Mouse (Mus musculus) fat pad, adult 2 months (tissue): ENCODE measurements around the gene Kalrn.
A peak's percentile ranks its signal among the peaks of the same experiment; 100 is the strongest.

Experiments
- DNase-seq: peaks from one replicate; pipeline ENCODE4 v3.0.0-alpha.2; 2011; ENCODE audit warnings: low read depth, low spot score; ENCODE audit errors: extremely low read depth

Kalrn gene

GRCm38 (mm10) chr16:34440994-34441414, 132.3 kb downstream of the Kalrn start:
- DNase-seq, result no peak

DNA sequence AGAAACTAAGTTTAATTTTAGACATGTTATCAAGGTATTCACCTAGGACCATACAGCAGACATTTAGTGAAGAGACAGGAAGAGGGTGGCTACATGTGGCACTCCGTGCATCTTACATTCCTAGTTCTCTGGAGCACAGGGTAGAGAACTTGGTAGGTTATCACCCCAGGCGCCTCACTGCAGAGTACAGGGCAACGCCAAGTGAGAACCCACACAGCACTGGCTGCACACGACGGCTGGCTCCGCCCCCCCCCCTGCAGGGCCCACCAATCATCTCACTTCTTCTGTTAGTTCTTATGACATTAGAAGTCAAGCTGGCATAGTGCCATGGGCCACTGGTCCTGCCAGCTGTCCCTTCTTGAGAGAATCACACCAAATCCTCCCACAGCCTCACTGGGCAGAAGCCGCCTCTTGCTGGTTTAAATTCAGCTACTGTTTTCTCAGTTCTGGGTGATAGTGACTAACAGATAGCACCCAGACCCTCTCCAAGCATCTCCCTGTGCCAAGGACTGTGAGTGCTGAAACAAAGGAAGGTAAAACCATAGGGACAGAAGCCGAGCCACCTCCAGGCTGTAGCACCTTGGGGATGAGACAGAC, 133.2 kb downstream of the Kalrn start:
- DNase-seq, result no peak

DNA sequence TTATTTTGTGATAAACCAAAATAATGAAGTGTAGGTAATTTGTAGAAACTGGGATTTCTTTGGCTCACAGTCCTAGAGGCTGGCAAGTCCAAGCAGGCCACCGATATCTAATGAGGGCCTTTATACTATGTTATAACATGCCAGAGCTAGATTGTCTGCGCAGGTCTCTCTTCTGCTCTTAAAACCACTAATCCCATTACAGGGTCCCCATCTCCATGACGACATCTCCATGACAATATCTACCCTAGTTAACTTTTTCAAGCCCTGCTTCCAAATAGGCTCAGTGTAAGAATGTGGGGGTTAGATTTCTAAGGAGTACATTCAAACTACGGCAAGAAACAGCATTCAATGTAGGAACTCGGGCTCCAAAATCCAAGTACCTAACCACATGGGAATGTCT, 143.2 kb downstream of the Kalrn start:
- no peak for DNase-seq

GRCm38 (mm10) chr16:34427654-34428053, 145.7 kb downstream of the Kalrn start:
- no peak for DNase-seq

DNA sequence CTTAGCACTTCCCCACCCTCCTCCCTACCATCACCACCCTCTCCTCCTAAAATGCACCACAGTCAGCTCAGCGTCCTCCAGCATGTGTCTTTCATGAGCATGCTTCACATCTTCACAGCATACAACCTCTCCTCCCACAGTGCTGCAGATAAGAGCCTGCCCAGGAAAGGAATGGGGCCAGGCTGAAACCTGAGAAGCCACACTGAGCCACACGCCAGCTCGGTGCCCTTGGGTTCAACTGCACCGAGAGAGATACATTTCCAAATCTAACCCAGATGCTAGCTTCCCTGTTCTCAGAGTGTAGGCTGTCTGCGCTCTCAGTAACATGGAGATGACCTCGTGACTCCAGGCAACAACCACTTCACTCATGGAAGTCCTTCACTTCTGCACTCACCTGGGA, 151.9 kb downstream of the Kalrn start:
- DNase-seq, result no peak

- DNase-seq, result no peak
Measured at GRCm38 (mm10) chr16:34417966-34418365, 155.4 kb downstream of the Kalrn start.

GRCm38 (mm10) chr16:34417383-34417782, 155.9 kb downstream of the Kalrn start:
- DNase-seq, result no peak

GRCm38 (mm10) chr16:34414581-34414980, 158.8 kb downstream of the Kalrn start:
- no peak for DNase-seq

- no peak for DNase-seq
Measured at GRCm38 (mm10) chr16:34413868-34414333, 159.4 kb downstream of the Kalrn start.

DNA sequence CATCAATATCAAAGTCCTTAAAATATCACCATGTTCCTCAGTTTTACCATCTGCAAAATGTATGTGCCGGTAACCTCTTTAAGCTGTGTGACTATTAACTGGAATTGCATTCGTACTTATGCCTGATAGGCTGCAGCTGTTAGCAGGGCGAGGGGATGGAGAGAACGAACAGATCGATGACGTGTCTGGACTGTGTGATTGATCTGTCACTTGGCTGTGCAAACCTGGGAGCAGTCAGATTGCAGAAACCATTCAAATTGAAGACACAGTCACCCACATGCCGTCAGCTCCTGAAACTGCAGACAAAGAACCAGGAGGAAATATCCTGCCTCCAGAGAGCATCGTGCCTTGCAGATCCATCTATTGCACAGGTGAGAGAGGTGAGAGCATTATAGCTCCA, 166.3 kb downstream of the Kalrn start:
- DNase-seq, result no peak

- DNase-seq, result no peak
Measured at GRCm38 (mm10) chr16:34405094-34405493, 168.2 kb downstream of the Kalrn start.

DNA sequence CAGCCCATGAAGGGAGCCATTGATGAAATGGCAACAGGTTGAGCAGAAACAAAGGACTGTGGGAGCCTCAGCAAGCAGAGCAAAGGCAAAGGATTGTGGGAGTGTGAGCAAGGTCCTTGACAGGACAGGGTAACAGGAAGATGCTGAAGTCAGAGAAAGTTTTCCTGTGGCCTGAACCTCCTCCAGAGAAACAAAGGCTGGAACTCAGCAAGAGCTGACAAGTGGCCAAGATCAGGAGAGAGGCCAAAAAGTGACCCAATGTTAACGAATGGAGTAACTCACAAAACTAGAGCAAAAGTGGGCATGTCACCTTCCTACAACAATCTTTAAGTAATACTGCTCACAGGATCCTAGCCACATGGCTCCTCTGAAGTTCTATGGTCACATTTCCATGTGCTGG, 172.1 kb downstream of the Kalrn start:
- no peak for DNase-seq

GRCm38 (mm10) chr16:34400102-34400728, 173.1 kb downstream of the Kalrn start:
- no peak for DNase-seq

- DNase-seq, result no peak
Measured at GRCm38 (mm10) chr16:34395221-34395811, 178.0 kb downstream of the Kalrn start.

- peak; percentile 18 for DNase-seq
Measured at GRCm38 (mm10) chr16:34389520-34390271, 183.6 kb downstream of the Kalrn start.

- no peak for DNase-seq
Measured at GRCm38 (mm10) chr16:34388871-34389270, 184.5 kb downstream of the Kalrn start.

DNA sequence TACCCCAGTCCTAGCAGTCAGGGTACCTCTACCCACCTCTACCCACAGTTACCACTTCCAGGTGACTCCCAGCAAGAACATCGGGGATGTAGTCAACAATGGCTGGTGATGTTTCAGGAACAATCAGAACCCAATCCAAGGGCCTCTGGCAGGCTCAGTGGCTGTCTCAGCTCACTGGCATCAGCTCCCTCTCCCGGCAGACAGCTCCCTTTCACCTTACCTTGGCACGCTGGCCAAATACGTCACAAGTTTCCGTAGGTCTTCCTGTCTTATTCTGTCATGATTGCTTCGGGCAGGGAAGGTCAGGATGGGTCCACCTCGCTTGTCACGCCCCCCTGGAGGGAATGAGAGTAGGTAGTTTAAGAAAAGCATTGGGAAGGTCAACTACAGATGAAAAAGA, 188.3 kb downstream of the Kalrn start:
- DNase-seq, result no peak

- DNase-seq, result no peak
Measured at GRCm38 (mm10) chr16:34382992-34383391, 190.3 kb downstream of the Kalrn start.

DNA sequence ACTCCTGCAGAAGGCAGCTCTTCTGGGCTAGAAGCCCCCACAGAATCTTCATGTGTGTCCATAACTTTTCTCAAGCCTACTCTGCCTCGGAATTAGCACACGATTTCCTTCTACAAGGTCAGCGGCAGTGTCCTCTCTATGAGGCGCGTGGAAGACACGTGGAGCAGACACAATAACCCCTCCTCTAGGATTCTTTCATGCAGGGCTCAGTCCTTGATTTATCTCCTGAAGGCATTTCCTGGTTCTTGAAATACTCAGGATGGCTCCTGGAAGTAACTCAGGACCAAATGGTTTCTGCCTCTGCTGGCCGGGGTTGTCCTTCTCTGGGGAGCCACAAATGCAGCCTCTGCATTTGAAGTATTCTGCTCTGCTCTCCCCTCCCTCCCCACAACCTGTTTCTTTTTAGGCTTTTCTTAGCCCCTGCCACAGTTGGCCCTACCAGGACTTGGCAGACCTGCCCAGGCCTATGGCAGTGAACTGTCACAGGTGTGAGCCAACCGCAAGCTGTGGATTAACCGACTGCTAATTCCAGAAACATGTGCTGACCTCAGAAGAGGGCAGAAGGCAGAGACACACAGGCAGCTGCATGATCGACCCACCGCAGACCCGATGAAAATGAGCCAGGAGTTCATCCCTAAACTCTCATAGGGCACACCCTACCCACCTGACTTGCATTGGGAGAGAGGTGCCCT, 197.0 kb downstream of the Kalrn start:
- peak; percentile 33 for DNase-seq

GRCm38 (mm10) chr16:34373519-34373918, 199.8 kb downstream of the Kalrn start:
- no peak for DNase-seq

DNA sequence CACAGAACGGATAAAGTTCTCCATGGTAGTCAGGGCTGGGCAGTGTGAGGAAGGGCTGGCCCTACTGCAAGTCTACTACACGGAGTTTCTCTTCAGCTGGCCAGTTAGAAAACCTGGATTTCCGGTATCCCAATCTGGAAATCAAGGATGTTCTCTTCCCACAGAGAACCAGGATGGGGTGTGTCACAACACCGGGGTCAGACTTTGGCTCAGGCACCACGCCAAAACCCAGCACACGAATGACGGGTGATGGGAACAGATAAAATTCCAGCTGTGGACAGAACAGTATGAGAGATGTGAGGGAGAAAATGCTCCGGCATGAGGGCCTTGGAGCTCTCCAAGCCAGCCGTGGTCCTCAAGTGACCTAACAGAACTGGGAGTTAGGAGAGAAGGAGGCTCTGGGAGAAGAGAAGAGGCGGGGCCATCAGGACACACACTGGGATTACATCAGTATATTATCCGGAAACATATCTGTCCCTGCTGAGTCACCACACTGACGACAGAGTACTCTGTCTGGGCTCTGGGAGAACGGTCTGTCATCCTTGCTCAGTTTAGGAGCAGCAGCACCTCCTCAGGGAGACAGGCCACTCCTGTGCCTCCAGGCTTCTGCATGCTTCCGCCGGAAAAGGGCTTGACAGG, 201.1 kb downstream of the Kalrn start:
- no peak for DNase-seq
